Mouse (Mus musculus) heart, embryonic 14.5 days (tissue): ENCODE measurements around the gene Dennd4b. TPM values are rescaled to one million over a fixed set of nuclear protein-coding genes. Genes with fewer than 3 reads are reported as not detected.

Source experiments
- ATAC-seq: fragments of 200-750 bp; cut with Nextera tagmentation; 2 replicates; pipeline ENCODE4 v1.8.0; 2017; ENCODE audit warnings: low read depth, moderate TSS enrichment; ENCODE audit not compliant: insufficient number of reproducible peaks, insufficient read depth, low FRiP score
- H3K27ac ChIP-seq, 2 experiments: fragments of 200-500 bp in 1 of 2; fragments of 300-500 bp in 1 of 2; sonication (generic) in 1 of 2; replicated peaks in 1 of 2; 2 replicates each; pipeline ENCODE4 v1.5.1; 2012 to 2014; ENCODE audit warnings: low read depth in 2 of 2, low read length in 2 of 2, control low read depth in 1 of 2, mild to moderate bottlenecking in 1 of 2, mixed read lengths in 1 of 2; ENCODE audit not compliant: control insufficient read depth in 1 of 2, insufficient read depth in 1 of 2
- H3K27me3 ChIP-seq: fragments of 300-500 bp; sonication (generic); 2 replicates; pipeline ENCODE4 v1.6.1; 2014; ENCODE audit warnings: mild to moderate bottlenecking, low read length, control low read depth; ENCODE audit not compliant: control insufficient read depth, insufficient read depth
- H3K36me3 ChIP-seq: fragments of 300-500 bp; sonication (generic); 2 replicates; pipeline ENCODE4 v1.6.1; 2014; ENCODE audit warnings: mild to moderate bottlenecking, control low read depth, low read length, mixed read lengths; ENCODE audit not compliant: control insufficient read depth, insufficient read depth
- H3K4me1 ChIP-seq, 2 experiments: fragments of 200-500 bp in 1 of 2; fragments of 300-500 bp in 1 of 2; sonication (generic) in 1 of 2; 2 replicates each; pipeline ENCODE4 v1.6.1; 2012 to 2014; ENCODE audit warnings: low read length in 2 of 2, control low read depth in 1 of 2, mixed read lengths in 1 of 2; ENCODE audit not compliant: control insufficient read depth in 2 of 2, insufficient read depth in 2 of 2
- H3K4me2 ChIP-seq: fragments of 300-500 bp; sonication (generic); 2 replicates; pipeline ENCODE4 v1.6.1; 2014; ENCODE audit warnings: mild to moderate bottlenecking, low read length
- H3K4me3 ChIP-seq, 2 experiments: fragments of 200-500 bp in 1 of 2; fragments of 300-500 bp in 1 of 2; sonication (generic) in 1 of 2; 2 replicates each; pipeline ENCODE4 v1.5.1; 2012 to 2014; ENCODE audit warnings: low read length in 2 of 2, mild to moderate bottlenecking in 2 of 2, control low read depth in 1 of 2, low read depth in 1 of 2, moderate library complexity in 1 of 2; ENCODE audit not compliant: control insufficient read depth in 1 of 2, insufficient read depth in 1 of 2
- H3K9ac ChIP-seq: fragments of 300-500 bp; sonication (generic); 2 replicates; pipeline ENCODE4 v1.6.1; 2014; ENCODE audit warnings: mild to moderate bottlenecking, low read length
- H3K9me3 ChIP-seq: fragments of 300-500 bp; sonication (generic); 2 replicates; pipeline ENCODE4 v1.6.1; 2016; ENCODE audit warnings: low read length, control low read depth; ENCODE audit not compliant: control insufficient read depth
- WGBS: fragments of 180-500 bp; shearing (Covaris S2); extraction: QIAGEN DNeasy Blood & Tissue Kit; methylation state at CpG from one replicate; pipeline ENCODE4 v1.1.7; 2014; 5-methylcytosine and 5-hydroxymethylcytosine counted together
- polyA plus RNA-seq: library from polyadenylated mRNA; unstranded; fragments of >200 nt; fragmentation: Nextera tagmentation; extraction: Ambion mirVana; gene quantifications from 2 replicates; pipeline ENCODE4 v1.2.1, GENCODE M21; 2014

Gene Dennd4b
- polyA plus RNA-seq, 1 experiment from 2014 or later = 5.6 TPM

DNA sequence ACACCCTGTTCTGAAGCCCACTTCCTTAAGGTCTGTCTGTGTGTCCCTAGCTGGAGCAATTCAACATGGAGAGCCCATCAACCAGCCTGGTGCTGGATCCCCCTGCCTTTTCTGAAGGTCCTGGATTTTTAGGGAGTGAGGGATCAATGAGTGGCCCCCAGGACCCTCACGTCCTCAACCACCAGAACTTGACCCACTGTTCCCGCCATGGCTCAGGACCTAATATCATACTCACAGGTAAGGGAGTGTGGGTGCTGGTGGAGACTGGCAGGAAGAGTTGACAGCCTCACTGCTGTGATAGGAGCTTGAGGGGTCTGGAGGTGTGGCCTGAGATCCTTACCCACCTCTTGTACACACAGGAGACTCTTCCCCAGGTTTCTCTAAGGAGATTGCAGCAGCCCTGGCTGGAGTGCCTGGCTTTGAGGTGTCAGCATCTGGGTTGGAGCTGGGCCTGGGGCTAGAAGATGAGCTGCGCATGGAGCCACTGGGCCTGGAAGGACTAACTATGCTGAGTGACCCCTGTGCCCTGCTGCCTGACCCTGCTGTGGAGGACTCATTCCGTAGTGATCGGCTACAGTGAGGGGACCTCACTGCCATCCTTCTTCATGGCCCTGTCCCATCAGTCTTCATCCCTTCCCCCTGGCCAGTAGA is 1.7 kb upstream of the Dennd4b start:
- no peak for ATAC-seq

GRCm38 (mm10) chr3:90264687-90265033 is 325 bp upstream of the Dennd4b start:
- peak overlapping the region; percentile 2 to 94; a peak in 2 of 4 replicates for H3K4me3 ChIP-seq

More for the DNA sequence above, 1.7 kb upstream of the Dennd4b start:
- 92% methylated on average over 5 of the region's 5 CpGs for WGBS
- H3K27me3 ChIP-seq = no peaks in the 10 kb centered on the region
- H3K4me2 ChIP-seq = no peak overlapping the region
- H3K9me3 ChIP-seq = no peaks in the 10 kb centered on the region
- H3K4me1 ChIP-seq = peaks cover 7 to 15% of the 10 kb centered on the region in 2 experiments
- no peak overlapping the region for H3K27ac ChIP-seq
- no peak overlapping the region for H3K4me3 ChIP-seq
- peaks cover 61% of the 10 kb centered on the region for H3K36me3 ChIP-seq
- no peak overlapping the region for H3K9ac ChIP-seq

GRCm38 (mm10) chr3:90265932-90266741 is 1.2 kb downstream of the Dennd4b start:
- peak; percentile 28 for ATAC-seq
- peaks cover 7 to 15% of the 10 kb centered on the region in 2 experiments for H3K4me1 ChIP-seq
- H3K27ac ChIP-seq = peak overlapping the region; percentile 98 to 100
- peak overlapping the region; percentile 95 for H3K9ac ChIP-seq
- H3K36me3 ChIP-seq = peaks cover 58% of the 10 kb centered on the region
- H3K9me3 ChIP-seq = no peaks in the 10 kb centered on the region
- H3K27me3 ChIP-seq = no peaks in the 10 kb centered on the region
- peak overlapping the region; percentile 91 for H3K4me2 ChIP-seq
- peak overlapping the region; percentile 84 to 94 for H3K4me3 ChIP-seq
- 14% methylated on average over 16 of the region's 16 CpGs for WGBS

More at GRCm38 (mm10) chr3:90264687-90265033, 325 bp upstream of the Dennd4b start:
- 33% methylated on average over 10 of the region's 10 CpGs for WGBS
- Histone ChIP-seq H3K36me3 (peaks cover 59% of the 10 kb centered on the region), H3K4me1 (peaks cover 7 to 15% of the 10 kb centered on the region in 2 experiments), H3K4me2 (peak overlapping the region; percentile 91), H3K9me3 (no peaks in the 10 kb centered on the region), H3K9ac (peak overlapping the region; percentile 95), H3K27ac (peak overlapping the region; percentile 7 to 100; a peak in 2 of 4 replicates), H3K27me3 (no peaks in the 10 kb centered on the region)
- no peak for ATAC-seq

DNA sequence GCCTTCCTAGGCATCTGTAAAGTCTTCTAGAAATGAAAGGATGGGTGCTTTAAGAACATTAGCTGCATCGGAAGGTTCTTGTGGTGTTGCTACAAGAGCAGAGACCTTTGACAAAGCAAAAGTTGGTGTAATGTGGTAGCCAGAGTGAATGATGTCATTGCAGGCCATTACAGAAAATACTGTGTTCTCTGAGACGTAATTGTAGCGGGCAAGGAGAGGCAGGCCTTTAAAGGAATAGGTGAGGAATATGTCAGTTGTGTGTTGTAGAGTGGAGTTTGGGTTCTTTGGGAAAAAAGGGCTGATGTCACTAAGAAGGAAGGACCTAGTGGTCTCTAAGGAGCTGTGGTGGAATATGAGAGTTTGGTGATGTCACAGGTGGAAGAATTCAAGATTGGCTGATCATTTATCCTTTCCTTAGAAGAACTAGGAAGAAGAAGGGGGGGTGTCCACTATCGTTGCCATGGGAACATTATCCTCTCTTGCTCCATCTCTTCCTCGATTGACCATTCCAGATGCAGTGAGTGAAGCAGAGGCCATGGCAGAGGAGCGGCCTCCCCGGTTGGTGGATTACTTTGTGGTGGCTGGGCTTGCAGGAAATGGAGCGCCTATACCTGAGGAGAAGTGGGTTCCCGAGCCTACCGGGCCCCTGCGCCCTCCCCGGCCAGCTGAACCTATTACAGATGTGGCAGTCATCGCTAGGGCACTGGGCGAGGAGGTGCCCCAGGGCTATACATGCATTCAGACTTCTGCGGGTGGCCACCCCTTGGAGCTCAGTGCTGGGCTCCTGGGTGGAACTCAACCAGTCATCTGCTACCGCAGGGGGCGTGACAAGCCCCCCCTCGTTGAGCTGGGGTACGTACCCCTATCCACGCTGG is 2.2 kb downstream of the Dennd4b start:
- Histone ChIP-seq H3K4me2 (peak overlapping the region; percentile 91), H3K4me3 (peak overlapping the region in 1 of 2 experiments; percentile 94; a peak in 2 of 4 replicates), H3K27ac (peak overlapping the region; percentile 98 to 100), H3K9me3 (no peaks in the 10 kb centered on the region), H3K9ac (peak overlapping the region; percentile 95), H3K36me3 (peaks cover 58% of the 10 kb centered on the region), H3K27me3 (no peaks in the 10 kb centered on the region), H3K4me1 (peaks cover 7 to 15% of the 10 kb centered on the region in 2 experiments)
- no peak for ATAC-seq
- WGBS = 94% methylated on average over 20 of the region's 20 CpGs

- peaks cover 7 to 15% of the 10 kb centered on the region in 2 experiments for H3K4me1 ChIP-seq
- ATAC-seq = no peak
- 96% methylated on average over 11 of the region's 11 CpGs for WGBS
Observed at GRCm38 (mm10) chr3:90268190-90268589, 3.2 kb downstream of the Dennd4b start.

GRCm38 (mm10) chr3:90268971-90269370 is 4.0 kb downstream of the Dennd4b start:
- no peak overlapping the region for H3K4me2 ChIP-seq
- no peak overlapping the region for H3K4me3 ChIP-seq
- H3K27me3 ChIP-seq = no peaks in the 10 kb centered on the region
- no peak overlapping the region for H3K9ac ChIP-seq
- no peak for ATAC-seq
- no peak overlapping the region for H3K27ac ChIP-seq
- H3K9me3 ChIP-seq = no peaks in the 10 kb centered on the region
- peaks cover 58% of the 10 kb centered on the region for H3K36me3 ChIP-seq
- 86% methylated on average over 16 of the region's 16 CpGs for WGBS
- H3K4me1 ChIP-seq = peaks cover 7 to 15% of the 10 kb centered on the region in 2 experiments

More at GRCm38 (mm10) chr3:90268190-90268589, 3.2 kb downstream of the Dennd4b start:
- Histone ChIP-seq H3K27me3 (no peaks in the 10 kb centered on the region), H3K9ac (no peak overlapping the region), H3K27ac (no peak overlapping the region), H3K9me3 (no peaks in the 10 kb centered on the region), H3K4me2 (no peak overlapping the region), H3K36me3 (peaks cover 58% of the 10 kb centered on the region), H3K4me3 (no peak overlapping the region)

GRCm38 (mm10) chr3:90270784-90271183 is 5.8 kb downstream of the Dennd4b start:
- Histone ChIP-seq H3K27me3 (no peaks in the 10 kb centered on the region), H3K36me3 (peaks cover 70% of the 10 kb centered on the region), H3K27ac (no peak overlapping the region), H3K9me3 (no peaks in the 10 kb centered on the region), H3K4me1 (peaks cover 5 to 12% of the 10 kb centered on the region in 2 experiments), H3K4me3 (no peak overlapping the region), H3K9ac (no peak overlapping the region), H3K4me2 (no peak overlapping the region)
- ATAC-seq = no peak
- WGBS = 90% methylated on average over 8 of the region's 8 CpGs
